Mouse (Mus musculus) cerebellum, postnatal 36 days (tissue): ENCODE results near the gene Retreg3.

ENCODE experiments used
- DNase-seq, 2 experiments: peaks; one replicate each; pipeline ENCODE4 v3.0.0; 2021 to 2022; ENCODE audit warnings: mixed read lengths in 2 of 2

Retreg3 gene

GRCm38 (mm10) chr11:101071810-101072428 is 47.8 kb downstream of the Retreg3 start:
- DNase-seq = no peak

GRCm38 (mm10) chr11:101070987-101071386 is 48.7 kb downstream of the Retreg3 start:
- no peak for DNase-seq

GRCm38 (mm10) chr11:101070189-101070527 is 49.5 kb downstream of the Retreg3 start:
- no peak for DNase-seq

- peak; percentile 96 to 98 for DNase-seq
Measured at GRCm38 (mm10) chr11:101069391-101070188, 50.1 kb downstream of the Retreg3 start, which contains the start of gene Naglu. Gene Naglu (plus strand): TSS chr11:101070012.

GRCm38 (mm10) chr11:101066549-101067412 is 52.9 kb downstream of the Retreg3 start:
- peak; percentile 91 to 92 for DNase-seq

GRCm38 (mm10) chr11:101065002-101065401 is 54.7 kb downstream of the Retreg3 start:
- DNase-seq = no peak

GRCm38 (mm10) chr11:101064462-101064861 is 55.2 kb downstream of the Retreg3 start:
- no peak for DNase-seq

- DNase-seq = peak; percentile 65 to 67
Measured at GRCm38 (mm10) chr11:101063676-101064327, 55.9 kb downstream of the Retreg3 start.

- no peak for DNase-seq
Measured at GRCm38 (mm10) chr11:101062971-101063675, 56.6 kb downstream of the Retreg3 start.

GRCm38 (mm10) chr11:101062165-101062884 is 57.4 kb downstream of the Retreg3 start:
- DNase-seq = no peak

GRCm38 (mm10) chr11:101061049-101061448 is 58.6 kb downstream of the Retreg3 start:
- no peak for DNase-seq

GRCm38 (mm10) chr11:101060126-101060525 is 59.6 kb downstream of the Retreg3 start:
- DNase-seq = peak; percentile 57 to 67

- no peak for DNase-seq
Measured at GRCm38 (mm10) chr11:101059473-101059872, 60.2 kb downstream of the Retreg3 start.

- no peak for DNase-seq
Measured at GRCm38 (mm10) chr11:101058726-101059125, 61.0 kb downstream of the Retreg3 start.

GRCm38 (mm10) chr11:101057860-101058259 is 61.8 kb downstream of the Retreg3 start:
- peak; percentile 89 to 95 for DNase-seq

GRCm38 (mm10) chr11:101056885-101057284 is 62.8 kb downstream of the Retreg3 start:
- DNase-seq = no peak

- DNase-seq = no peak
Measured at GRCm38 (mm10) chr11:101055418-101055817, 64.3 kb downstream of the Retreg3 start.

GRCm38 (mm10) chr11:101053974-101054373 is 65.7 kb downstream of the Retreg3 start:
- DNase-seq = no peak

- DNase-seq = no peak
Measured at GRCm38 (mm10) chr11:101052751-101053473, 66.8 kb downstream of the Retreg3 start.

- DNase-seq = peak in 1 of 2 experiments; percentile 41
Measured at GRCm38 (mm10) chr11:101051617-101052016, 68.1 kb downstream of the Retreg3 start.
